Mouse (Mus musculus) frontal cortex, postnatal 10 days (tissue): ENCODE measurements around the gene Psapl1.
"Not testable (repeated sequence)": the region's sequence is repeated elsewhere in the genome, so short reads cannot be mapped to it uniquely, and the experiment has no call there.

Source experiments
- DNase-seq, 2 experiments: peaks; one replicate each; pipeline ENCODE4 v3.0.0; 2022; ENCODE audit warnings: low spot score in 2 of 2, mixed read lengths in 1 of 2

Gene Psapl1

GRCm38 (mm10) chr5:36203421-36203820, 400 bp upstream of the Psapl1 start:
- no peak for DNase-seq

GRCm38 (mm10) chr5:36205397-36205796, 1.6 kb downstream of the Psapl1 start:
- no peak for DNase-seq

GRCm38 (mm10) chr5:36208803-36209202, 5.0 kb downstream of the Psapl1 start:
- DNase-seq, result no peak

GRCm38 (mm10) chr5:36213310-36213709, 9.5 kb downstream of the Psapl1 start:
- peak; percentile 73 to 87 for DNase-seq

GRCm38 (mm10) chr5:36220105-36220504, 16.3 kb downstream of the Psapl1 start:
- no peak for DNase-seq

- DNase-seq, result no peak
Measured at GRCm38 (mm10) chr5:36220626-36221025, 16.8 kb downstream of the Psapl1 start.

- peak in 1 of 2 experiments; percentile 59 for DNase-seq
Measured at GRCm38 (mm10) chr5:36223787-36224186, 20.0 kb downstream of the Psapl1 start.

GRCm38 (mm10) chr5:36225855-36226254, 22.0 kb downstream of the Psapl1 start:
- no peak for DNase-seq

GRCm38 (mm10) chr5:36226296-36226695, 22.5 kb downstream of the Psapl1 start:
- DNase-seq, result peak in 1 of 2 experiments; percentile 46

GRCm38 (mm10) chr5:36228405-36229370, 24.9 kb downstream of the Psapl1 start:
- DNase-seq, result no peak

- DNase-seq, result no peak
Measured at GRCm38 (mm10) chr5:36230301-36230780, 26.5 kb downstream of the Psapl1 start.

GRCm38 (mm10) chr5:36237526-36237925, 33.7 kb downstream of the Psapl1 start:
- DNase-seq, result not testable (repeated sequence)

- DNase-seq, result no peak
Measured at GRCm38 (mm10) chr5:36248022-36248421, 44.2 kb downstream of the Psapl1 start.

GRCm38 (mm10) chr5:36252746-36253504, 49.1 kb downstream of the Psapl1 start:
- no peak for DNase-seq

- DNase-seq, result no peak
Measured at GRCm38 (mm10) chr5:36254642-36255516, 51.1 kb downstream of the Psapl1 start.
